Mouse (Mus musculus): ENCODE measurements around the gene Macrod1. TPM values are rescaled to one million over a fixed set of nuclear protein-coding genes. Genes with fewer than 3 reads are reported as not detected.

Macrod1 gene
- polyA plus RNA-seq, 1 experiment from 2014 or later = 5.8 TPM

DNA sequence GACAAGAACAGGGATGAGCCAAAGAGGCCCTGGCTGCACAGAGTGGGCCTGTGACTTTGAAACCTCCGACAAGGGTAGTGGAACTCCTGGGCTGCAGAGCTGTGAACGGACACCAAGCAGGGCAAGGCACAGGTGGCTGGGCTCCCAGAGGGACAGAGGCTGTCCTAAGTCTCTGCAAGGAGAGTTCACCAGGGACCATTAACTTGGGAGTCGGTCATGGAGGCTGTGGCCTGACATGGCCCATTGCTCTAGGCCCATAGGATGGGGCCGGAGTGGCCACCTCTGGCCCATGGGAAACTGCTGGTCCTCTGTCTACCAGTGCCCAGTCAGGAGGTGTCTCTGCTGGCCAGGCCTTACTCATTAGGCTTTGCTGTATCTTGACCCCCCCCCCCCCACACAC, 55.1 kb downstream of the Macrod1 start:
- no peak overlapping the region for H3K4me3 ChIP-seq (ENCODE audit: low read depth, low read length)
- no peaks in the 10 kb centered on the region for H3K27me3 ChIP-seq (ENCODE audit: control insufficient read depth, insufficient read depth, low read depth, low read length)
- no peak overlapping the region for H3K9ac ChIP-seq (ENCODE audit: low read depth, low read length)
- H3K36me3 ChIP-seq (ENCODE audit: control insufficient read depth, insufficient read depth) = no peaks in the 10 kb centered on the region
- H3K4me2 ChIP-seq (ENCODE audit: low read depth, low read length) = no peak overlapping the region
- H3K9me3 ChIP-seq (replicated peaks; ENCODE audit: control insufficient read depth, low read length) = no peaks in the 10 kb centered on the region
- ATAC-seq (ENCODE audit: low read depth) = no peak
- H3K4me1 ChIP-seq (ENCODE audit: control insufficient read depth, low read depth, low read length) = peaks cover 28% of the 10 kb centered on the region
- WGBS (ENCODE audit: insufficient replicate concordance) = 74% methylated on average over 4 of the region's 4 CpGs
- H3K27ac ChIP-seq (ENCODE audit: low read length) = no peak overlapping the region

DNA sequence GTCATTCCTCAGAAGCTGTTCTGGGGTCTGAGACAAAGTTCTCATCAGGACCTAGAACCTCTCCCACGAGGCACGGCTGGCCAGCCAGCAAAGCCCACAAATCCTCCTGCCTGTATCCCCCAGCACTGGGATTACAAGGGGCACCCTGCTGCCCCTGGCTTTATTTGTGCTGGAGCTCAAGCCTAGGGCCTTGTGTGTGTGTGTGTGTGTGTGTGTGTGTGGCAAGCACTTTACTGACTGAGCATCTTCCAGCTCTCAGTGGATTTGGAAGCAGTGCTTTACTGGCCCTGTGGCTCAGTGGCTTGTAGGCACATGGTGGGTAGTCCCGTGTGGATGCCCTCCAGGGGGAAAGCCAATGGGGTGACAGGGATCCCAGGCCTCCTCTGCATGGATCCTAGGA, 56.0 kb downstream of the Macrod1 start:
- no peak overlapping the region for H3K4me3 ChIP-seq (ENCODE audit: low read depth, low read length)
- H3K9me3 ChIP-seq (replicated peaks; ENCODE audit: control insufficient read depth, low read length) = no peaks in the 10 kb centered on the region
- H3K27me3 ChIP-seq (ENCODE audit: control insufficient read depth, insufficient read depth, low read depth, low read length) = no peaks in the 10 kb centered on the region
- no peak overlapping the region for H3K9ac ChIP-seq (ENCODE audit: low read depth, low read length)
- H3K36me3 ChIP-seq (ENCODE audit: control insufficient read depth, insufficient read depth) = no peaks in the 10 kb centered on the region
- WGBS (ENCODE audit: insufficient replicate concordance) = 55% methylated on average over 3 of the region's 3 CpGs
- no peak overlapping the region for H3K27ac ChIP-seq (ENCODE audit: low read length)
- ATAC-seq (ENCODE audit: low read depth) = no peak
- H3K4me2 ChIP-seq (ENCODE audit: low read depth, low read length) = no peak overlapping the region
- H3K4me1 ChIP-seq (ENCODE audit: control insufficient read depth, low read depth, low read length) = peaks cover 37% of the 10 kb centered on the region

DNA sequence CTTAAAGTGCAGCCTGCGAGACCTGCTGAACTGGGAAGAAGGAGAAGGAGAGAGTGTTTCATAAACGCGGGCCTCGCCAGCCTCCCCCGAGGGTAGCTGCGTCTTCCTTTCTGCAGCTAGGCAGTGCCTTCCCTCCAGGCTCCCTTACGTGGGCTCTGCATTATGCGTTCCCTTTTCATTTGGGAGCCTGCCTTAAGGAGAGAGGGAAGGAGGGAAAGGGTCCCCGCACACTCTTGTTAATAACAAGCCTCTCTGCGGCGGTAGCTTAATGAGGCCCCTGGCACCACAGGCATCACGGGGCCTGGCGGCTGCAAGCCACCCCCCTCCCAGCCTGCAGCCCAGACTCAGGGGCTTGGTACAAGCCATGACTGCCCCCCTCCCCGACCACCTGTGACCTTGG, 57.0 kb downstream of the Macrod1 start:
- Histone ChIP-seq H3K9ac (ENCODE audit: low read depth, low read length) (no peak overlapping the region), H3K27ac (ENCODE audit: low read length) (no peak overlapping the region), H3K4me3 (ENCODE audit: low read depth, low read length) (no peak overlapping the region), H3K4me2 (ENCODE audit: low read depth, low read length) (no peak overlapping the region), H3K27me3 (ENCODE audit: control insufficient read depth, insufficient read depth, low read depth, low read length) (no peaks in the 10 kb centered on the region), H3K4me1 (ENCODE audit: control insufficient read depth, low read depth, low read length) (peaks cover 46% of the 10 kb centered on the region), H3K9me3 (replicated peaks; ENCODE audit: control insufficient read depth, low read length) (no peaks in the 10 kb centered on the region), H3K36me3 (ENCODE audit: control insufficient read depth, insufficient read depth) (no peaks in the 10 kb centered on the region)
- 62% methylated on average over 14 of the region's 14 CpGs for WGBS (ENCODE audit: insufficient replicate concordance)
- no peak for ATAC-seq (ENCODE audit: low read depth)

DNA sequence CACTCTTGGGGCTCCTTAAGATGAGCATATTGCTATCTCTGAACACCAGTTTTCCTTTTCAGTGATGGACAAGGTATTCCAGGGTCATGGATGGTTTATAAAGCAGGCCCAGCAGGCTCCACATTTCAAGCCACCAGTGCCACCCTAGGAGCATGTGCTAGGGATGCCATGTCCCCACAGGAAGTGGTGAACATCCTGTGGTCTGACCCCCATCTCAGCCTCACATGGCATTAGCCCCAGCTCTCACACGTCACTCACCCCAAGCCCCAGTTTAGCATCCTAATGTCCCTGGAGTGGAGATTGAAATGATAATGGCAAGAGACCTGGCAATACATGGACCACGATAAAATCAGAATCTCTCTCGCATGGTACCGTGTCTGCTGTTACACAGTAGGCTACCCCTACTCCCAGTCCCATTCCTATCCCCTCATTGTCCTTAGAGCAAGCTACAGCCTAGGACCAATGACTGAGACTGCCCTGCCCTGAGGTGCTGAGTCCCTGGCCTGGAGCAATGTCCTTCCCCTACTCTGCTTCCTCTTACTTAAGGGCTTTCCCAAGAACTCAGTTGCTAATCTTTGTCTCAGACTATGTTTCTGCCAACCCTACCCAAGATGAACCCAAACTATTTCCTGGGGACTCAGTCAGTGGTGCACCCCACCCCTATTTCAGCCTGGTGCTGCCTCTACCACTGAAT, 59.6 kb downstream of the Macrod1 start:
- H3K9ac ChIP-seq (ENCODE audit: low read depth, low read length) = no peak overlapping the region; the same call in 1 of the 2 replicates
- H3K36me3 ChIP-seq (ENCODE audit: control insufficient read depth, insufficient read depth) = no peaks in the 10 kb centered on the region
- WGBS (ENCODE audit: insufficient replicate concordance) = 48% methylated on average over 4 of the region's 4 CpGs
- H3K4me3 ChIP-seq (ENCODE audit: low read depth, low read length) = no peak overlapping the region
- H3K4me2 ChIP-seq (ENCODE audit: low read depth, low read length) = peak overlapping the region; percentile 50; the same call in 1 of the 2 replicates
- H3K27ac ChIP-seq (ENCODE audit: low read length) = peak overlapping the region; percentile 58
- ATAC-seq (ENCODE audit: low read depth) = 0 out of 2 replicates have a peak, but pooled peaks have one; percentile 6
- H3K4me1 ChIP-seq (ENCODE audit: control insufficient read depth, low read depth, low read length) = peaks cover 55% of the 10 kb centered on the region
- no peaks in the 10 kb centered on the region for H3K27me3 ChIP-seq (ENCODE audit: control insufficient read depth, insufficient read depth, low read depth, low read length)
- H3K9me3 ChIP-seq (replicated peaks; ENCODE audit: control insufficient read depth, low read length) = no peaks in the 10 kb centered on the region

DNA sequence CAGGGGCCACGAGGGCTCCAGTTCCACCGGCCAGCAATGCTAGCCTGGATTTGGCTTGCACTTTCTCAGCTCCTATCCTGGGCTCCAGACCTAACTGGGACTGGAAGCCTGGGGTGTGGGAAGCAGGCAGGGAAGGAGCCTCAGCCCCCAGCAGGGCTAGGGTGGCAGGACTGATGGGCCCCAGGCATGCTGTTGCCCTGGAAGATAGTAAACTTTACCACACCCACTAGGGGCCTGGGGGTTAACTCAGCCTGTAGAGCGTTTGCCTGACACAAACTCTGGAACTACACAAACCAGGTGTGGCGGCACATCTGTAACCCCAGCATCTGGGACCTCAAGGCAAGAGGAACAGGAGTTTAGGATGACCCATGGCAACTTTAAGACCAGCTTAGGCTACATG, 60.5 kb downstream of the Macrod1 start:
- peak overlapping the region; percentile 50 for H3K4me2 ChIP-seq (ENCODE audit: low read depth, low read length)
- peak overlapping the region; percentile 41 for H3K9ac ChIP-seq (ENCODE audit: low read depth, low read length)
- peak overlapping the region; percentile 58 for H3K27ac ChIP-seq (ENCODE audit: low read length)
- WGBS (ENCODE audit: insufficient replicate concordance) = 7% methylated on average over 4 of the region's 4 CpGs
- H3K36me3 ChIP-seq (ENCODE audit: control insufficient read depth, insufficient read depth) = no peaks in the 10 kb centered on the region
- no peaks in the 10 kb centered on the region for H3K27me3 ChIP-seq (ENCODE audit: control insufficient read depth, insufficient read depth, low read depth, low read length)
- H3K4me1 ChIP-seq (ENCODE audit: control insufficient read depth, low read depth, low read length) = peaks cover 56% of the 10 kb centered on the region
- no peaks in the 10 kb centered on the region for H3K9me3 ChIP-seq (replicated peaks; ENCODE audit: control insufficient read depth, low read length)
- ATAC-seq (ENCODE audit: low read depth) = peak; percentile 72
- 0 out of 2 replicates have a peak overlapping the region, but pooled peaks have one; percentile 1 for H3K4me3 ChIP-seq (ENCODE audit: low read depth, low read length)

DNA sequence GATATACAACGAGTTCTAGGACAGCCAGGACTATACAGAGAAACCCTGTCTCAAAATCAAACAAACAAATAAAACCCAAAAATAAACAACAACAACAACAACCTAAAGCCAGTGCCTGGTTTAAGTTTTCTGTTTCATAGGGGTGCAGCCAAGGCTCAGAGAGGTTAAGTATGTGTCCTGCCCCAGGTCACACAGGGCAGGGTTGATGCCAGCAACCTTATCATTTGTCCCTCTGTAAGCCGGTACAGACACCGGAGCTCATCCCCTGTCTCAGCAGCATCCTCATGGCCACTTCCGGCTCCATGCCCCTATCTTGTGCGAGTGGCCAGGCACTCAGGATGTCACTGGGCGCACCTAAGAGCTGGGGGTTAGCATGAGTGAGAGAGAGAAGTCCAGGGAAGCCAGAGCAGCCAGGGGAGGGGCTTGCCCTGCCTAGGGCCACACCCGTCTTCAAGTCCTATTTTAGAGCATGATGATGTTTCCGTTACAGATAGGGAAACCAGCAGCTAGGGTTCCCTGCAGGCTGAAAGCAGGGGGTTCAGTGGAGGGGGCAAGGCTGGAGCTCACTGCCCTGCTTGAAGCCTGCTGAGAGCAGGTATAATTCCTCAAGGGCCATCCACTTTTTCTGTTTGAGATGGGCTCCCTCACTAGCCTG, 61.2 kb downstream of the Macrod1 start:
- ATAC-seq (ENCODE audit: low read depth) = peak; percentile 79
- Histone ChIP-seq H3K9me3 (replicated peaks; ENCODE audit: control insufficient read depth, low read length) (no peaks in the 10 kb centered on the region), H3K4me3 (ENCODE audit: low read depth, low read length) (peak overlapping the region; percentile 6), H3K27ac (ENCODE audit: low read length) (peak overlapping the region; percentile 58), H3K4me1 (ENCODE audit: control insufficient read depth, low read depth, low read length) (peaks cover 56% of the 10 kb centered on the region), H3K36me3 (ENCODE audit: control insufficient read depth, insufficient read depth) (no peaks in the 10 kb centered on the region), H3K4me2 (ENCODE audit: low read depth, low read length) (peak overlapping the region; percentile 50), H3K9ac (ENCODE audit: low read depth, low read length) (peak overlapping the region; percentile 17), H3K27me3 (ENCODE audit: control insufficient read depth, insufficient read depth, low read depth, low read length) (no peaks in the 10 kb centered on the region)
- WGBS (ENCODE audit: insufficient replicate concordance) = 16% methylated on average over 8 of the region's 8 CpGs

DNA sequence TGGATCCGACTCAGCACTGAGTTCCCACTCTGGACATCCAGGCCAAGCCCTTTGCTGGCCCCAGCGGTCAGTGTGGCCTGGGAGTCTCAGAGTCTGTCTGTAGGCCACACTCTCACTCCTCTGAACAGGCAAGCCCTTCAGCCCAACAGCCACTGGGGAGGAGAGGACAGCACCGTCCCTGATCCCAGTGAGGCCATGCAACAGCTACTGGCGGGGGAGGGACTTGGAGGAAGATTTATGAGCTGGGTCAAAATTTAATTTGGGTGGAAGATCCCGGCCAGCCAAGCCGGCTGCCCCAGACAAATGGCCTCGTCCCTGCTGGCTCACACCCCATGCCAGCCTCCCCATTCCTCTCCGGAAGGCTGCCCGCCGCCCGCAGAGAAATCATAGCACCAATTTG, 64.6 kb downstream of the Macrod1 start:
- WGBS (ENCODE audit: insufficient replicate concordance) = 65% methylated on average over 11 of the region's 11 CpGs
- H3K4me3 ChIP-seq (ENCODE audit: low read depth, low read length) = no peak overlapping the region
- no peaks in the 10 kb centered on the region for H3K36me3 ChIP-seq (ENCODE audit: control insufficient read depth, insufficient read depth)
- no peak for ATAC-seq (ENCODE audit: low read depth)
- no peak overlapping the region for H3K27ac ChIP-seq (ENCODE audit: low read length)
- no peak overlapping the region for H3K4me2 ChIP-seq (ENCODE audit: low read depth, low read length)
- no peak overlapping the region for H3K9ac ChIP-seq (ENCODE audit: low read depth, low read length)
- H3K27me3 ChIP-seq (ENCODE audit: control insufficient read depth, insufficient read depth, low read depth, low read length) = no peaks in the 10 kb centered on the region
- no peaks in the 10 kb centered on the region for H3K9me3 ChIP-seq (replicated peaks; ENCODE audit: control insufficient read depth, low read length)
- peaks cover 33% of the 10 kb centered on the region for H3K4me1 ChIP-seq (ENCODE audit: control insufficient read depth, low read depth, low read length)

DNA sequence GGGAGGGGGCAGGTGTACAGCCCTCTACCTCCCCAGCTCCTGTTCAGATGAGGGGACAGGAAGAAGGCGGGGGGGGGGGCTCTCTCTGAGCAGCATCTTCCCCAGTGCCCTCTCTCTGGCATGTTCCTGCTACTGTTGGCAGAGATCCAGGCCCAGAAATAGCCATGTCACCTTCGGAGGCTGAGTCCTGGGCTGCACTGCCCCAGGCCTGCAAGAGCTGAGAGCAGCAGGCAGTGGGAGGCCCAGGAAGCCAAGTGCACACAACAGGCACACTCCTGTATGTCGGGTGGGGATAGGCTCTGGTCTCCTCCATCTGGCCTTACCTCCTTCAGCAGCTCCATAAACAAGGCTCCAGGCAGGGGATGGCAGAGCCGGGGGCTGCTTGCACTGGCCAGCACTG, 65.7 kb downstream of the Macrod1 start:
- Histone ChIP-seq H3K4me1 (ENCODE audit: control insufficient read depth, low read depth, low read length) (peaks cover 22% of the 10 kb centered on the region), H3K27me3 (ENCODE audit: control insufficient read depth, insufficient read depth, low read depth, low read length) (no peaks in the 10 kb centered on the region), H3K36me3 (ENCODE audit: control insufficient read depth, insufficient read depth) (no peaks in the 10 kb centered on the region), H3K9ac (ENCODE audit: low read depth, low read length) (no peak overlapping the region), H3K4me2 (ENCODE audit: low read depth, low read length) (no peak overlapping the region), H3K4me3 (ENCODE audit: low read depth, low read length) (no peak overlapping the region), H3K27ac (ENCODE audit: low read length) (no peak overlapping the region), H3K9me3 (replicated peaks; ENCODE audit: control insufficient read depth, low read length) (no peaks in the 10 kb centered on the region)
- 40% methylated on average over 4 of the region's 4 CpGs for WGBS (ENCODE audit: insufficient replicate concordance)
- ATAC-seq (ENCODE audit: low read depth) = no peak

DNA sequence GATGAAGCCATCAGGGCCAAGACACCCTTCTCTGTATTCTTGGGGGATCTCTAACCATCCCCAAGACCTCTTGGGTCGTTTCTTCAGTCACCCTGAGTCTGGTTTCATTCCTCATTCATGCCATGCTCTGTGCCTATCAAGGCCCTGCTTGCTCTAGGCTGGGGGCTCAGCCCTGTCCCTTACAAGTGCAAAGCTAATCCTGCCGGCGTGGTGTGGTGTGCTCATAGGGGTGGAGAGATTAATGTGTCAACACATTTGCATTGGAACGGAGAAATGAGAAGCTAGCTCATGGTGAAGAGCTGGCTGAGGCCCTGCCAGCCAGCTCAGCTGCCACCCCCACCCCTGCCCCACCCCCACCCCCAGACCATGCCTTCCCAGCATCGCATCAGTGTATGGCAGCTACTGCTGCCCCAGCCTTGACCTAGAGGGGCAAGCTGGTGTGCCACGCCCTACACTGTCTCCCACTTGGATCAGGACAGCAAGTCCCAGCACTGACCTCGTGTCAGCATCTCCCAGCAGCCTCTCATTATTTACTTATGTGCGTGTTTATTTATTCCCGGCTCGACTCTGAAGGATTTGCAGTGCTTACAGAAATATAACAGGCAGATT, 66.2 kb downstream of the Macrod1 start:
- 42% methylated on average over 10 of the region's 10 CpGs for WGBS (ENCODE audit: insufficient replicate concordance)
- H3K27ac ChIP-seq (ENCODE audit: low read length) = no peak overlapping the region
- no peaks in the 10 kb centered on the region for H3K27me3 ChIP-seq (ENCODE audit: control insufficient read depth, insufficient read depth, low read depth, low read length)
- no peak overlapping the region for H3K4me2 ChIP-seq (ENCODE audit: low read depth, low read length)
- no peak overlapping the region for H3K9ac ChIP-seq (ENCODE audit: low read depth, low read length)
- no peaks in the 10 kb centered on the region for H3K9me3 ChIP-seq (replicated peaks; ENCODE audit: control insufficient read depth, low read length)
- no peaks in the 10 kb centered on the region for H3K36me3 ChIP-seq (ENCODE audit: control insufficient read depth, insufficient read depth)
- peaks cover 17% of the 10 kb centered on the region for H3K4me1 ChIP-seq (ENCODE audit: control insufficient read depth, low read depth, low read length)
- no peak for ATAC-seq (ENCODE audit: low read depth)
- H3K4me3 ChIP-seq (ENCODE audit: low read depth, low read length) = no peak overlapping the region
